Mouse (Mus musculus) heart, postnatal 0 days (tissue): ENCODE data around the gene Gadd45a.

Experiments used
- CTCF ChIP-seq: IDR thresholded peaks from 2 replicates; pipeline ENCODE4 v1.5.1; 2016; ENCODE audit warnings: antibody characterized with exemption, control low read depth, low read depth
- EP300 ChIP-seq: IDR thresholded peaks from 2 replicates; pipeline ENCODE4 v1.6.1; 2016; ENCODE audit warnings: antibody characterized with exemption, low read depth

DNA sequence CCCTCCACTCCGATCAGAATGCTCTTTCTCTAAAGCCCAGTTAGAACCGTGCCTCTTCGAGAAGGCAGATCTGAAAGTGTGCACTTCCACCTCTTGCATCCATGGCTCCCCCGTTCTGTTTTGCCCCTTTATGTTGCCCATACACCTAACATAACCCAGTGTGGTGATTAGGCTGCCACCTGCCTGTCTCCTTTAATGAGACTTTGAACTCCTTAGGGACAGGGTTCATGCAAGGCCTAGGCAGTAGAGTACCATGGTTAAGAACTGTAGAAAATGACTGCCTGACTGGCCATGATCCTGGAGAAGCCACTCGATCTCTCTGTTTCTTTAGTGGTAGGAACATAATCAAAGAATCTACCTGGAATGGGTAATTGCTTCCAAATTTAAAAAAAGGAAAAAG lies 20.3 kb upstream of the Gadd45a start:
- TF ChIP-seq CTCF (no peak), EP300 (no peak)
